In genomic region chr4:34526771-34527170, GRCm38 (mm10) we compare ENCODE assay signal across 32 mouse cellular contexts. TPM values are rescaled to one million over a fixed set of nuclear protein-coding genes. Genes with fewer than 3 reads are reported as not detected.
DNase-seq lines count a peak whose midpoint lies in the region; ATAC-seq and TF ChIP-seq lines count a peak whose summit lies in the region.
"Had no signal": no experiment of that assay in that cellular context is flagged by ENCODE, and none has a peak within 500 bp of the region (broad histone marks: within the 10 kb centered on the region; RNA-seq: fewer than 3 reads in every experiment).

No protein-coding gene starts in this region.

- DNase-seq in liver, adult 2 months (ENCODE audit: extremely low read depth, low read depth, low spot score), result peak; percentile 30
- DNase-seq in liver, embryonic 11.5 days (ENCODE audit: low spot score), result no peak
- DNase-seq in gastrocnemius, adult 18-20 months (ENCODE audit: low spot score), result no peak
- DNase-seq: adrenal gland, adult 2 months; cerebellum, adult 11-12 months; cerebellum, adult 9-11 months; gastrocnemius, postnatal 14 days; kidney, adult 8-10 months; kidney, postnatal 10 days; layer of hippocampus, postnatal 36 days; left cerebral cortex, postnatal 4 days; lung, adult 2 months; lung, postnatal 10 days; right cerebral cortex, postnatal 14 days; thymus, adult 18-20 months; thymus, postnatal 25 days had no signal

- no peaks in the 10 kb centered on the region for H3K79me2 ChIP-seq in liver, adult 2 months (ENCODE audit: control insufficient read depth, insufficient read depth, low read length)

- H3K27me3 ChIP-seq in liver, adult 2 months (ENCODE audit: control insufficient read depth, insufficient read depth, low read length), result no peaks in the 10 kb centered on the region
- no peaks in the 10 kb centered on the region for H3K27me3 ChIP-seq in liver, embryonic 11.5 days (replicated peaks; ENCODE audit: control insufficient read depth, insufficient read depth, low read length)
- H3K27me3 ChIP-seq in midbrain, embryonic 13.5 days, result no peaks in the 10 kb centered on the region
- H3K27me3 ChIP-seq in hindbrain, embryonic 12.5 days, result no peaks in the 10 kb centered on the region
- H3K27me3 ChIP-seq: embryonic facial prominence, embryonic 13.5 days; heart, embryonic 12.5 days; neural tube, embryonic 13.5 days had no signal

- no peaks in the 10 kb centered on the region for H3K9me3 ChIP-seq in liver, embryonic 11.5 days (ENCODE audit: control insufficient read depth, low read length)
- H3K9me3 ChIP-seq in midbrain, embryonic 13.5 days, result no peaks in the 10 kb centered on the region
- H3K9me3 ChIP-seq in hindbrain, embryonic 12.5 days (replicated peaks), result no peaks in the 10 kb centered on the region
- H3K9me3 ChIP-seq: embryonic facial prominence, embryonic 13.5 days; forebrain, embryonic 10.5 days; hindbrain, embryonic 10.5 days; neural tube, embryonic 13.5 days had no signal

- no peak overlapping the region for H3K4me2 ChIP-seq in liver, embryonic 11.5 days
- no peak overlapping the region for H3K4me2 ChIP-seq in midbrain, embryonic 13.5 days (replicated peaks)
- no peak overlapping the region for H3K4me2 ChIP-seq in hindbrain, embryonic 12.5 days (replicated peaks)
- H3K4me2 ChIP-seq: embryonic facial prominence, embryonic 13.5 days; heart, embryonic 12.5 days; midbrain, embryonic 11.5 days; neural tube, embryonic 13.5 days had no signal

- no peaks in the 10 kb centered on the region for H3K36me3 ChIP-seq in liver, adult 2 months (ENCODE audit: control insufficient read depth, insufficient read depth, low read length)
- H3K36me3 ChIP-seq in liver, embryonic 11.5 days (ENCODE audit: control insufficient read depth, insufficient read depth, low read length), result no peaks in the 10 kb centered on the region
- no peaks in the 10 kb centered on the region for H3K36me3 ChIP-seq in midbrain, embryonic 13.5 days
- no peaks in the 10 kb centered on the region for H3K36me3 ChIP-seq in hindbrain, embryonic 12.5 days
- H3K36me3 ChIP-seq: embryonic facial prominence, embryonic 13.5 days; forebrain, embryonic 10.5 days; heart, embryonic 12.5 days; hindbrain, embryonic 10.5 days; neural tube, embryonic 13.5 days had no signal

- no peak overlapping the region for H3K4me3 ChIP-seq in liver, adult 2 months (ENCODE audit: insufficient read depth, low read depth, low read length)
- no peak overlapping the region for H3K4me3 ChIP-seq in liver, embryonic 11.5 days (ENCODE audit: low read depth, low read length)
- H3K4me3 ChIP-seq in midbrain, embryonic 13.5 days (replicated peaks), result no peak overlapping the region
- H3K4me3 ChIP-seq in hindbrain, embryonic 12.5 days, result no peak overlapping the region
- H3K4me3 ChIP-seq: embryonic facial prominence, embryonic 13.5 days; forebrain, embryonic 10.5 days; heart, embryonic 12.5 days; hindbrain, embryonic 10.5 days; neural tube, embryonic 13.5 days had no signal

- no peaks in the 10 kb centered on the region for H3K4me1 ChIP-seq in liver, adult 2 months (ENCODE audit: control insufficient read depth, insufficient read depth, low read length)
- no peaks in the 10 kb centered on the region for H3K4me1 ChIP-seq in liver, embryonic 11.5 days (replicated peaks; ENCODE audit: control insufficient read depth, insufficient read depth, low read length)
- H3K4me1 ChIP-seq in midbrain, embryonic 13.5 days (replicated peaks), result no peaks in the 10 kb centered on the region
- H3K4me1 ChIP-seq in hindbrain, embryonic 12.5 days, result no peaks in the 10 kb centered on the region
- H3K4me1 ChIP-seq: embryonic facial prominence, embryonic 13.5 days; forebrain, embryonic 10.5 days; heart, embryonic 12.5 days; neural tube, embryonic 13.5 days had no signal

- no peak for ATAC-seq in liver, embryonic 11.5 days (replicated peaks; ENCODE audit: low FRiP score)
- peak; percentile 92 for ATAC-seq in granulocyte monocyte progenitor cell, adult 5-6 weeks (replicated peaks; ENCODE audit: poor library complexity, severe bottlenecking)
- ATAC-seq in monocyte, adult 5-6 weeks (replicated peaks; ENCODE audit: insufficient number of reproducible peaks, low FRiP score, low TSS enrichment, poor library complexity, severe bottlenecking), result peak; percentile 50; the same call in 1 of the 2 replicates
- no peak for ATAC-seq in midbrain, embryonic 13.5 days
- no peak for ATAC-seq in hindbrain, embryonic 12.5 days (ENCODE audit: low FRiP score)
- ATAC-seq: activated CD4-positive, CD25-positive, alpha-beta regulatory T cell, adult 4 months; CD4-positive, CD25-positive, alpha-beta regulatory T cell, adult 4 months; forebrain, embryonic 16.5 days; hindbrain, postnatal 0 days; intestine, embryonic 16.5 days had no signal

- H3K9ac ChIP-seq in liver, adult 2 months (ENCODE audit: low read depth, low read length), result no peak overlapping the region
- H3K9ac ChIP-seq in liver, embryonic 11.5 days (ENCODE audit: low read depth, low read length), result no peak overlapping the region
- H3K9ac ChIP-seq in midbrain, embryonic 13.5 days (replicated peaks), result no peak overlapping the region
- H3K9ac ChIP-seq in hindbrain, embryonic 12.5 days, result no peak overlapping the region
- H3K9ac ChIP-seq: embryonic facial prominence, embryonic 13.5 days; heart, embryonic 12.5 days; liver, embryonic 14.5 days; neural tube, embryonic 13.5 days had no signal

- no peak overlapping the region; the same call in 1 of the 2 replicates for H3K27ac ChIP-seq in liver, adult 2 months (replicated peaks; ENCODE audit: insufficient read depth, low read depth, low read length)
- no peak overlapping the region for H3K27ac ChIP-seq in liver, embryonic 11.5 days (ENCODE audit: low read depth, low read length)
- no peak overlapping the region for H3K27ac ChIP-seq in midbrain, embryonic 13.5 days
- H3K27ac ChIP-seq in hindbrain, embryonic 12.5 days, result no peak overlapping the region
- H3K27ac ChIP-seq: embryonic facial prominence, embryonic 13.5 days; forebrain, embryonic 10.5 days; hindbrain, embryonic 10.5 days; hindbrain, postnatal 0 days; liver, embryonic 14.5 days; neural tube, embryonic 13.5 days had no signal

- TF ChIP-seq POLR2A in liver, adult 2 months (IDR thresholded peaks at IDR 0.05; ENCODE audit: extremely low read depth, insufficient read depth, low read length), result no peak

- no peak for TF ChIP-seq CTCF in liver, adult 2 months (IDR thresholded peaks at IDR 0.05; ENCODE audit: low read depth, low read length)

- 84% methylated on average over 3 of the region's 3 CpGs for whole genome bisulfite sequencing in liver, adult 2 months
- WGBS in liver, embryonic 11.5 days, result 72% methylated on average over 3 of the region's 3 CpGs
- WGBS in midbrain, embryonic 13.5 days, result 85% methylated on average over 3 of the region's 3 CpGs
- WGBS in hindbrain, embryonic 12.5 days, result 89% methylated on average over 3 of the region's 3 CpGs

RNA-seq across cellular contexts. Expression of gene Akirin2, which starts 24.0 kb away (rescaled TPM):
- total RNA-seq in liver, adult 2 months (2014; rRNA removed), result 16.2 and 16.8 TPM in 2 replicates
- polyA plus RNA-seq in liver, adult 2 months (2012; rRNA removed), result 9.8 and 10.9 TPM in 2 replicates
- 44.0 and 44.2 TPM in 2 replicates for polyA plus RNA-seq in liver, embryonic 11.5 days (2014; fragmentation: Nextera tagmentation; extraction: Ambion mirVana)
- 22.0 and 37.7 TPM in 2 replicates for total RNA-seq in granulocyte monocyte progenitor cell, adult 5-6 weeks (2014; fragmentation: Nextera tagmentation)
- 40.0 and 46.0 TPM in 2 replicates for total RNA-seq in granulocyte monocyte progenitor cell, adult 5-6 weeks (2017)
- 51.4 to 79.7 TPM (median 64.7 TPM) in 3 replicates for total RNA-seq in monocyte, adult 5-6 weeks (2017)
- 81.4 and 101 TPM in 2 replicates for polyA plus RNA-seq in midbrain, embryonic 13.5 days (2015; fragmentation: Nextera tagmentation; extraction: Ambion mirVana)
- 139 and 147 TPM in 2 replicates for polyA plus RNA-seq in hindbrain, embryonic 12.5 days (2016; fragmentation: Nextera tagmentation; extraction: Ambion mirVana)
- 10 to 100 TPM; 48.1 to 48.6 TPM for total RNA-seq in gastrocnemius, adult 18-20 months (2021)

Comparison
In these comparisons a context has a peak if more than half of its experiments do, and no peak if none do; other contexts are left out.
1. ATAC-seq: peak in granulocyte monocyte progenitor cell, adult 5-6 weeks (single experiment) and monocyte, adult 5-6 weeks (single experiment); none in liver, embryonic 11.5 days (single experiment), midbrain, embryonic 13.5 days (single experiment) and hindbrain, embryonic 12.5 days (single experiment).